Mouse (Mus musculus): ENCODE results near the gene Clca3a1. TPM values are rescaled to one million over a fixed set of nuclear protein-coding genes. Genes with fewer than 3 reads are reported as not detected.

Clca3a1 gene
- total RNA-seq (2023) = under 1 TPM; 0.33 to 0.50 TPM

DNA sequence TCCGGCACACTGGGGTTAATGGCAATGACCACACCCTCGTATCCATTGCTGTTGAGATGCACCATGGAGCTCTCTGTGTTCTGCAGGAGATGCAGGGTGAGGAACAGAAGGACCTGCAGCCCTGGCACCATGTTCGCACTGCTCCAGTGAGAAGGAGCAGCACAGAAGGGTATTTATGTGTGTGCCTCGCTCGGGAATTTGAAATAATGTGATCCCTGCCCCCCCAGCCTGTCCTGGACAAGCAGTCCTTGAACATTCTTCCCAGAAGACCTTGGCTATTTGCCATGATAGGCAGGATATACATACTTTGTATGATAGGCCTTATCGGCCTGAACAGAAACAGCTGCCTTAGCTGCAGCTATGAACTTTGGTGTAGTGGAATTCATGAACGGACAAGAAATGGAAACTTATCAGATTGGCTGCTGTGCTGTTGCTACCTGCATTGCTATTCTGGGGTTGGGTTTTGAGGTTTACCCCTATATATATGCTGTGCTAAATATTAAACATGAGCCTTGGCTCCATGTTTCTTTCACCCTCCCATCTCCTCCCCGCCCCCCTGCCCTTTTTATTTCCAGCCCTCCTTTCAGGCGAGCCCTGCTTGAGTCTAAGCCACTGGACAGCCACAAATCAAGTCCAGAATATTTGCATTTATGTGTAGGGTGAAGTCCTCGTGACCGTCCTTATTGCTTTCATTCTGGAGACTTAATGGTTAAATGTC, at the start of gene Clca3a1:
Gene Clca3a1 (minus strand): TSS at position 386 of the 718 bp plus-strand sequence.

GRCm38 (mm10) chr3:144719901-144720747, 40.7 kb downstream of the Clca3a1 start, which contains the start of gene Sh3glb1:
Gene Sh3glb1, minus strand, starts transcription at chr3:144720335.

Other genes starting within 250 kb of the Clca3a1 start
- 10 to 100 TPM; 12.8 to 21.4 TPM for gene Hs2st1, start 190.8 kb downstream of the Clca3a1 start, total RNA-seq (2023)
- gene Selenof, start 190.7 kb downstream of the Clca3a1 start, total RNA-seq (2023) = 100 to 1,000 TPM; 134 to 149 TPM
- 10 to 100 TPM; 80.9 to 89.2 TPM for gene Sh3glb1, start 40.6 kb downstream of the Clca3a1 start, total RNA-seq (2023)
- not detected for gene Clca3a2, start 58.5 kb upstream of the Clca3a1 start, total RNA-seq (2023)
- not detected for gene Clca3b, start 88.4 kb upstream of the Clca3a1 start, total RNA-seq (2023)
- not detected for gene Clca4b, start 171.6 kb upstream of the Clca3a1 start, total RNA-seq (2023)
- not detected for gene Clca4a, start 214.1 kb upstream of the Clca3a1 start, total RNA-seq (2023)

Data from T-cell, adult 66 days (primary cell).